Mouse (Mus musculus) bone marrow macrophage, adult 2 months (primary cell): ENCODE results near the gene Nrxn2. TPM values are rescaled to one million over a fixed set of nuclear protein-coding genes. Genes with fewer than 3 reads are reported as not detected.

ENCODE experiments used
- H3K27ac ChIP-seq: 2 replicates; pipeline ENCODE4 v1.5.1; 2012; ENCODE audit warnings: low read depth, low read length; ENCODE audit not compliant: insufficient read depth
- H3K4me1 ChIP-seq: 2 replicates; pipeline ENCODE4 v1.6.1; 2012; ENCODE audit warnings: low read length; ENCODE audit not compliant: control insufficient read depth, insufficient read depth
- H3K4me3 ChIP-seq: 2 replicates; pipeline ENCODE4 v1.5.1; 2012; ENCODE audit warnings: mild to moderate bottlenecking, low read length, moderate library complexity; ENCODE audit not compliant: insufficient read depth
- CTCF ChIP-seq: IDR thresholded peaks from 2 replicates; pipeline ENCODE4 v1.5.1; 2012; ENCODE audit warnings: low read depth, mild to moderate bottlenecking, low read length, moderate library complexity
- POLR2A ChIP-seq: IDR thresholded peaks from 2 replicates; pipeline ENCODE4 v1.6.1; 2012; ENCODE audit warnings: mild to moderate bottlenecking, low read depth, low read length, borderline replicate concordance
- polyA plus RNA-seq: library from polyadenylated mRNA; stranded (reverse); fragments of >200 nt; gene quantifications from 2 replicates; pipeline ENCODE4 v1.2.4, GENCODE M21; 2012; ENCODE audit not compliant: missing spikeins, insufficient read depth, insufficient read length

The Nrxn2 gene
- polyA plus RNA-seq, 1 experiment, result not detected

DNA sequence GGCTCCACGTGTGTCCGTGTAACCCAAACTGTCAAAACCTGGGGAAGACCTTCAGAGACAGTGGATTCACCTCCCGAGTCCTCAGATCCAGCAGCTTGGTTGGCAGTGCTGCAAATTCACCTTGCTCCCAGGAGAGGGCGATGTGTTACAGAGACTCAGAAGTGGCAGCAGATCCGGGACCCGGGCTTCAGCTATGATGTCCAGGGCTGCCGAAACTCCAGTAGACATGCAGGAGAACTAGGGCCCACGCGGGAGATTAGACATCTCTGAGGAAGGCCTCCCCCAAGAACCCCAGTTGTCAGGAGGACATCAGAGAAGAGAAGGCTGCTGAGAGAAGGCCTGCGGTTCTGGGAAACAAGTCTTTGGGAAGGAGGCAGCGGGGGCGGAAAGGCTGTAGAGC, 73.6 kb downstream of the Nrxn2 start:
- Histone ChIP-seq H3K4me3 (no peak overlapping the region), H3K4me1 (no peaks in the 10 kb centered on the region), H3K27ac (no peak overlapping the region)
- TF ChIP-seq CTCF, result peak; percentile 62
- TF ChIP-seq POLR2A, result no peak

DNA sequence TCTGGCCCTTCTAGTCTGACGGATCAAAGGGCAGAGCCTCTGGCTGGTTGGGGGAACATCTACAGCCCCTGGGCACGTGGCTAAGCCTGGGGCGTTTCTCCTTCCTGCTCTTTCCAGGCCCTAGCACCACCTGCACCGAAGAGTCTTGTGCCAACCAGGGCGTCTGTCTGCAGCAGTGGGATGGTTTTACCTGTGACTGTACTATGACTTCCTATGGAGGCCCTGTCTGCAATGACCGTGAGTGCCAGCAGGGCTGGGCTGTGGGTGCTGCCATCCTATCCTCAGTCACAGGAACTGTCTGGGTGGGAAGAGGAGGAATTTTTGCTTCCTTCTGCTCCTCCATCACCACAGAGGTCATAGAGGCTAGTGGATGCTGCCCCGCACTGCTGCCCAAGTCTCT, 74.7 kb downstream of the Nrxn2 start:
- Histone ChIP-seq H3K27ac (no peak overlapping the region), H3K4me1 (no peaks in the 10 kb centered on the region), H3K4me3 (no peak overlapping the region)
- no peak for TF ChIP-seq POLR2A
- no peak for TF ChIP-seq CTCF

DNA sequence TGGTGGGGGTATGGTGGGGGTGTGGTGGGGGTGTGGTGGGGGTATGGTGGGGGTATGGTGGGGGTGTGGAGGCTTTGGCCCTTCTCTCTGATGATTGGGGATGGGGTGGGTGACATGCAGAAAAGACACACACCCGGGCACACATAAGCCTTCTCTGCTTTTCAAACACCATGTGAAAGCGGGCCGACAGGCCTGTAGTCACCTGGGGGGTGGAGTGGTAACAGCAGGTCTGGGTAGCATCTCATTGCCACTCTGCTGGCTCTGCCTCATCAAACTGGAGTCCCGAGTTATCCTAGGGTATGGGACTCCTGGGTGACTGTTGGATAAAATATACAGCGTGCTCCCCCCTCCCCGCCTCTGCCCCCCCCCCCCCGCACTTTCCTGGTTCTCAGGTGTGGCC, 75.5 kb downstream of the Nrxn2 start:
- Histone ChIP-seq H3K27ac (no peak overlapping the region), H3K4me1 (no peaks in the 10 kb centered on the region)
- no peak for TF ChIP-seq POLR2A
- TF ChIP-seq CTCF, result no peak

DNA sequence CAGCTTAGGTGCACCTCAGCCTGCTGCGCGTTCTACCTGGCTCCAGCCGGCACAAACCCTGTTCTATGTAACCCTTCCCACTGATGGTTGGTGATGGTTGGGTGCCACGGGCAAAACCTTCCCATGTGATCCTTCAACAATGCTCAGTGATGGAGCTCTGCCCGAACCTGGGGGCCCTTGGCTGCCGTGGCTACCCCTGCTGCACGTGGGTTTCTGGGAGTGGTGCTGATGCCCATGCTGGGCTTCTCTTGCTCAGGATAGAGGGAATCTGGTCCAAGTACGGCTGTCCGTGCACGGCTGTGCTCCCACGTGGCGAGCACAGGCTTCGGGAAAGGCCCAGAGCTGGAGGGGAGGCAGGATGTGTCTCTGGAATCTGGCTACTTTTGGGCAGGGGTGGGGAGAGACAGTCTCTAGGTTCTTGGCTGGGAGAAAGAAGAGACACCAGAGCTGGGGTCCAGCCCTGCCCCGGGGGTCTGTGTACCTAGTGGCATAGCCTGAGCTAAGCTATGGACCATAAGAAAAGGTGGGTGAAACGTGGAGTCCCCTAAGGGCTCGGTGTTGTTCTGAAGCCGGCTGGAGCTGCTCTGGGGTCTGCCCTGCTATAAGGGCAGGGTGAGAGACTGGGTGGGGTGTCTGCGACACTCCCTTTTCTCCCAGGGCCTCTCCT, 76.1 kb downstream of the Nrxn2 start:
- TF ChIP-seq CTCF, result no peak
- TF ChIP-seq POLR2A, result no peak
- H3K27ac ChIP-seq, result no peak overlapping the region
- H3K4me1 ChIP-seq, result no peaks in the 10 kb centered on the region
- H3K4me3 ChIP-seq, result no peak overlapping the region

More for the DNA sequence above, 75.5 kb downstream of the Nrxn2 start:
- no peak overlapping the region for H3K4me3 ChIP-seq

DNA sequence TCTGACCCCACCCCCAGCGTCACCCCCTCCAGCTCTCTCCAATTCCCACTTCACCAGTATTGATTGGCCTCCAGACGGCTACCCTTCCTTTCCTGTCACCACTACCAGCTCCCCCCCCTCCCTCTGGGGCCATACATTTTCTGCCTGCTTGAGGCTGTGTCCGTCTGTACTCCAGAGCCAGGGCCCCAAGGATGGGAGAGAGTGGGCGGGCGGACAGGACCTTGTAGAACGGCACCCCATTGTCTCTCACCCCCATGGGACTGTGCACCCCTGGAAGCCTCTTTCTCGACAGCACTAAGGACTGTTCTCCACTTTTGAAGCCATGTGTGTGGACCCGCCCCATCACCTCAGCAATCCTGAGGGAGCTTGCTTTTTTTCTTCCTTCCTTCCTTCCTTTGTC, 77.2 kb downstream of the Nrxn2 start:
- H3K27ac ChIP-seq, result no peak overlapping the region
- TF ChIP-seq POLR2A (no peak), CTCF (no peak)
- no peak overlapping the region for H3K4me3 ChIP-seq
- H3K4me1 ChIP-seq, result no peaks in the 10 kb centered on the region

GRCm38 (mm10) chr19:6496462-6497149, 78.1 kb downstream of the Nrxn2 start:
- no peaks in the 10 kb centered on the region for H3K4me1 ChIP-seq
- no peak overlapping the region for H3K4me3 ChIP-seq
- no peak for TF ChIP-seq CTCF
- no peak for TF ChIP-seq POLR2A
- H3K27ac ChIP-seq, result no peak overlapping the region

GRCm38 (mm10) chr19:6497150-6497801, 78.7 kb downstream of the Nrxn2 start:
- Histone ChIP-seq H3K27ac (no peak overlapping the region), H3K4me1 (no peaks in the 10 kb centered on the region), H3K4me3 (no peak overlapping the region)
- no peak for TF ChIP-seq POLR2A
- no peak for TF ChIP-seq CTCF

DNA sequence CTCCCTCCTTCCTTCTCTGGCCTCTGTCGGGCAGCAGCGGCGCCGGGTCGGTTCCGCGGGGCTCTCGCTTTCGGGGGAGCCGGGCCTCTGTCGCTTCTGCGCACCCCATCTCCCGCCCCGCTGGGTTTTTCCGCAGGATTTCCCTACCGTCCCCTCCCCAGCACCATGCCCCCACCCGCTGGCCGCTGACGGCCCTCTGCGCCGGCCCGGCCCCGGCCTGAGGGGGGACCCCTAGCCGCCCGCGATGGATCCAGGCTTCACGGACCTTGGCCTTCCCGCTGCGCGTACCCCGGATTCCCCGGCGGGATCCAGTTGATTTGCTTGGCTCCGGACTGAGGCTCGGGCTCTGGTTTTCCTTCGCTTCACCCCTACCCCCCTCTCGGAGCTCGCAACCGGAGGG, 79.3 kb downstream of the Nrxn2 start:
- no peak overlapping the region for H3K4me3 ChIP-seq
- no peak overlapping the region for H3K27ac ChIP-seq
- TF ChIP-seq CTCF, result no peak
- TF ChIP-seq POLR2A, result no peak
- no peaks in the 10 kb centered on the region for H3K4me1 ChIP-seq

GRCm38 (mm10) chr19:6498350-6499131, 80.0 kb downstream of the Nrxn2 start:
- Histone ChIP-seq H3K4me1 (no peaks in the 10 kb centered on the region), H3K27ac (no peak overlapping the region), H3K4me3 (no peak overlapping the region)
- no peak for TF ChIP-seq CTCF
- TF ChIP-seq POLR2A, result no peak
